Mouse (Mus musculus) hindbrain, embryonic 10.5 days (tissue): ENCODE measurements around the gene Apex1. TPM values are rescaled to one million over a fixed set of nuclear protein-coding genes. Genes with fewer than 3 reads are reported as not detected.
A peak's percentile ranks its signal among the peaks of the same experiment; 100 is the strongest.
"Not testable (repeated sequence)": the region's sequence is repeated elsewhere in the genome, so short reads cannot be mapped to it uniquely, and the experiment has no call there.

ENCODE experiments used
- DNase-seq: peaks from one replicate; pipeline ENCODE4 v3.0.0-alpha.2; 2017; ENCODE audit warnings: low spot score
- H3K27ac ChIP-seq: fragments of 300-500 bp; sonication (generic); 2 replicates; pipeline ENCODE4 v1.5.1; 2016; ENCODE audit warnings: mild to moderate bottlenecking, moderate library complexity
- H3K27me3 ChIP-seq: fragments of 300-500 bp; sonication (generic); 2 replicates; pipeline ENCODE4 v1.6.1; 2016; ENCODE audit warnings: mild to moderate bottlenecking; ENCODE audit not compliant: poor library complexity, insufficient read depth, severe bottlenecking
- H3K36me3 ChIP-seq: fragments of 300-500 bp; sonication (generic); 2 replicates; pipeline ENCODE4 v1.6.1; 2016; ENCODE audit warnings: mild to moderate bottlenecking, moderate library complexity
- H3K4me1 ChIP-seq: fragments of 300-500 bp; sonication (generic); replicated peaks from 2 replicates; pipeline ENCODE4 v1.6.1; 2016; ENCODE audit warnings: mild to moderate bottlenecking
- H3K4me3 ChIP-seq: fragments of 300-500 bp; sonication (generic); 2 replicates; pipeline ENCODE4 v1.5.1; 2016; ENCODE audit warnings: mild to moderate bottlenecking, moderate library complexity
- H3K9me3 ChIP-seq: fragments of 300-500 bp; sonication (generic); 2 replicates; pipeline ENCODE4 v1.6.1; 2016; ENCODE audit warnings: mild to moderate bottlenecking, moderate library complexity
- WGBS: fragments of 180-500 bp; shearing (Covaris S2); methylation state at CpG from one replicate; pipeline ENCODE4 v1.1.7; 2016; 5-methylcytosine and 5-hydroxymethylcytosine counted together
- polyA plus RNA-seq: library from polyadenylated mRNA; unstranded; fragments of >200 nt; fragmentation: Nextera tagmentation; extraction: Ambion mirVana; gene quantifications from 2 replicates; pipeline ENCODE4 v1.2.1, GENCODE M21; 2016

The Apex1 gene
- polyA plus RNA-seq, 1 experiment from 2014 or later = 384 TPM

- not testable (repeated sequence) for H3K4me3 ChIP-seq, H3K27ac ChIP-seq, DNase-seq, H3K4me1 ChIP-seq, H3K36me3 ChIP-seq, H3K9me3 ChIP-seq, H3K27me3 ChIP-seq
- WGBS = 90% methylated on average over 5 of the region's 5 CpGs
These were observed 33.7 kb downstream of the Apex1 start for GRCm38 (mm10) chr14:50958289-50958995.

GRCm38 (mm10) chr14:50968216-50968980, 43.6 kb downstream of the Apex1 start:
- H3K27me3 ChIP-seq = no peaks in the 10 kb centered on the region
- H3K36me3 ChIP-seq = no peaks in the 10 kb centered on the region
- H3K27ac ChIP-seq = no peak overlapping the region
- 79% methylated on average over 5 of the region's 5 CpGs for WGBS
- DNase-seq = no peak
- no peak overlapping the region for H3K4me3 ChIP-seq
- no peaks in the 10 kb centered on the region for H3K9me3 ChIP-seq
- peaks cover 23% of the 10 kb centered on the region for H3K4me1 ChIP-seq

DNA sequence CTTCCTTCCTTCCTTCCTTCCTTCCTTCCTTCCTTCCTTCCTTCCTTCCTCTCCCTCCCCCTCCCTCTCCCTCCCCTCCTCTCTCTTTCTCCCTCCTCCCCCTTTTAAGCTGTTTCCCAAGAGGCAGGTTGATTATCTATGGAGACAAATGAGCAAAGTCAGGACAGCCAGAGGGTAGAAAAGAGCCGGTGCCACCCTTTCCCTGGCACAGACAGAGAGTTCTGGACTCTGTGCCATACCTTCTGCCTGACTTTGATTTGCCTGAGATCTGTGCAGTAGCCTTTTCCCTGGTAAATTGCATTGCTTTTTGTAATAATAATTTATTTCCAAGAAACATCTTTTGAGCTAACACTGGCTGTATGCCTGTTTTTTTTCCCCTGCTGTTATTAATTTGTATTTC, 44.3 kb downstream of the Apex1 start:
- Histone ChIP-seq H3K4me3 (peak overlapping the region; percentile 12; the same call in 1 of the 2 replicates), H3K27me3 (no peaks in the 10 kb centered on the region), H3K36me3 (no peaks in the 10 kb centered on the region), H3K4me1 (peaks cover 23% of the 10 kb centered on the region), H3K9me3 (no peaks in the 10 kb centered on the region), H3K27ac (peak overlapping the region; percentile 65)
- 22% methylated on average over 1 of the region's 1 CpGs for WGBS
- DNase-seq = no peak

DNA sequence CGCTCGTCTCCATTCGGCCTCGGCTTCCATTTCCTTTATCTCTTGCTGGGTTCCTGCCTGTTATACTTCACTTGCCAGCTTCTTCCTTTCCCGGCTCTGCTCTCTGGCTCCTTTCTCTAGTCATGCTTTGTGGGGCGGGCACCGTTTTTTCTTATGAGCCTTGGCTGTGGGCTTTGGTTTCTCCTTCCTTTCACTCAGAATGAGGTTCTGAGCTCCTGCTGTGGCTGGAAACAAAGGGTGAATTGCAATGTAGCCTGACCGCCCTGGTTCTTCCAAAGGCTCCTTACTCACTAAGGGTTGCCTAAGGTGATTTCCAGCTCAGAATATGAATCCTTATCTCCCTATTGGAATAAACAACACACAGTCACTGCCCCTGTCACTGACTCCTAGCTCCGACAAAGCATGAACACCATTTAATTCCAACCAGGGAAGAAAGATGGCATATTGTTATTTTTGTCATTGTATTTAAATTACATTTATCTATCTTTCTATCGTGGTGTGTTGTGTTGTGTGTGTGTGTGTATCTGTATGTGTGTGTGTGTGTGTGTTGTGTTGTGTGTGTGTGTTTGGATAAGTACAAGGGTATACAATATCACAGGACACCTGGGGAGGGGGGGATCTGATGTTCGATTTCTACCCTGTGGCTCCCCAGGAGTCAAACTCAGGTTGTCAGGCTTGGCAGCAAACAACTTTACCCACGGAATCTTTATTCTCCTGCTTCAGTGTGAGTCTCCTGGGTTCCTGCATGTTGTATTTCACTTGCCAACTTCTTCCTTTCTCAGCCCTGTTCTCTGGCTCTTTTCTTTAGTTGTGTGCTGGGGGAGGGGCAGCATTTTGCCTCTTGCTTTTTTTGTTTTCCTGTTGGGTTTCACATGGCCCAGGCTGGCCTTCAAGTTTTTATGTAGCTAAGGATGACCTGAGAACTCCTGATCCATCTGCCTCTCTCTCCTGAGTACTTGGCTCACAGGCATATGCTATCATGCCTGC, 45.1 kb downstream of the Apex1 start:
- peak; percentile 20 for DNase-seq
- peaks cover 23% of the 10 kb centered on the region for H3K4me1 ChIP-seq
- H3K36me3 ChIP-seq = no peaks in the 10 kb centered on the region
- H3K9me3 ChIP-seq = no peaks in the 10 kb centered on the region
- H3K27ac ChIP-seq = peak overlapping the region; percentile 65
- H3K27me3 ChIP-seq = no peaks in the 10 kb centered on the region
- H3K4me3 ChIP-seq = peak overlapping the region; percentile 12; the same call in 1 of the 2 replicates
- 19% methylated on average over 12 of the region's 12 CpGs for WGBS

DNA sequence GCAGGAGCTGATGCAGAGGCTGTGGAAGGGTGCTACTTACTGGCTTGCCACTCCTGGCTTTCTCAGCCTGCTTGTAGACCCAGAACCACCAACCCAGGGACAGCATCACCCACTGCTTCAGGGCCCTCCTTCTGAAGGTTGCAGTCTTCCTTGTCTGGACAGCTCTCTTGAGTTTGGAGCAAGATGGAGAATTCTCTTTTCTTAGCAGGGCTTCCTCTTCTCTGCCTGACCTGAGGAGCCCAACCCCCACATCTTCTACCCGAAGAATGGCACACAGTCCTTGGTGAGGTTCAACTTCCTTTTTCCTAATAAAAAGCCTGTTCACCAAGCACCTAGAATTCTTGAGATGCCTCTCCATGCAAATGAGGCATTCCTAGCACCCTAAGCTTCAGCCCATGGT, 46.1 kb downstream of the Apex1 start:
- no peaks in the 10 kb centered on the region for H3K36me3 ChIP-seq
- no peak for DNase-seq
- no peaks in the 10 kb centered on the region for H3K27me3 ChIP-seq
- no peak overlapping the region for H3K27ac ChIP-seq
- H3K4me1 ChIP-seq = peaks cover 23% of the 10 kb centered on the region
- H3K4me3 ChIP-seq = no peak overlapping the region
- 92% methylated on average over 1 of the region's 1 CpGs for WGBS
- no peaks in the 10 kb centered on the region for H3K9me3 ChIP-seq

DNA sequence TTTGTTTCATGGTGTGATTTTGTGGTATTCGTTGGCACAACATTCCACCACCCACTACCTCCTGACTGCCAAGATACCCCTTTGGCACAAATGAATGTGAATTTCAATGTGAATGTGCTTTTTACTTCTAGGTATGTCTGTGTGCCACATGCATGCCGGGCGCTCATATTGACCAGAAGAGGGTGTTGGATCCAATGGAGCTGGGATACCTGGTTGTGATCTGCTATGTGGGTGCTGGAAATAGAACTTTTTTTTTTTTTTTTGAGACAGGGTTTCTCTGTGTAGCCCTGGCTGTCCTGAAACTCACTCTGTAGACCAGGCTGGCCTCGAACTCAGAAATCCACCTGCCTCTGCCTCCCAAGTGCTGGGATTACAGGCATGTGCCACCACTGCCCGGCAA, 48.3 kb downstream of the Apex1 start:
- peaks cover 35% of the 10 kb centered on the region for H3K4me1 ChIP-seq
- H3K27ac ChIP-seq, H3K27me3 ChIP-seq, H3K36me3 ChIP-seq, H3K9me3 ChIP-seq, DNase-seq, H3K4me3 ChIP-seq: not testable (repeated sequence)
- 90% methylated on average over 5 of the region's 5 CpGs for WGBS

GRCm38 (mm10) chr14:50973700-50974099, 48.9 kb downstream of the Apex1 start:
- H3K4me3 ChIP-seq = no peak overlapping the region
- no peaks in the 10 kb centered on the region for H3K9me3 ChIP-seq
- WGBS = 67% methylated on average over 4 of the region's 4 CpGs
- no peak for DNase-seq
- peaks cover 29% of the 10 kb centered on the region for H3K4me1 ChIP-seq
- H3K36me3 ChIP-seq = no peaks in the 10 kb centered on the region
- H3K27me3 ChIP-seq = no peaks in the 10 kb centered on the region
- no peak overlapping the region for H3K27ac ChIP-seq

DNA sequence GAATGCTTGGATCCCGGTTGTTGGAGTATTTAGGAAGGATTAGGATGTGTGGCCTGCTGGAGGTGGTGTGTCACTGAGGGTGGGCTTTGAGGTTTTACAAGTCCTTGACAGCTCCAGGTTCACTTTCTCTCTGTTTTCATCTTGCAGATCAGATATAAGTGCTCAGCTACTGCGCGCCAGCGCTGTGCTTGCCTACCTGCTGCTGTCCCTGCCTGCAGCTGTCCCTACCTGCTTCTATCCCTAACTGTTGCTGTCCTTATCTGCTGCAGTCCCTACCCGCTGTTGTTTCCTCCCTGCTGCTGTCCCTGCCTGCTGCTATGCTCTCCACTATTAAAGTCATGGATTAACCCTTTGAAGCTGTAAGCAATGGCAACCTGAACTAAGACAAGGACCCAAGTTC, 50.2 kb downstream of the Apex1 start:
- 59% methylated on average over 5 of the region's 5 CpGs for WGBS
- H3K4me1 ChIP-seq = peaks cover 16% of the 10 kb centered on the region
- no peaks in the 10 kb centered on the region for H3K36me3 ChIP-seq
- no peak for DNase-seq
- H3K9me3 ChIP-seq = no peaks in the 10 kb centered on the region
- H3K27ac ChIP-seq = no peak overlapping the region
- no peaks in the 10 kb centered on the region for H3K27me3 ChIP-seq
- H3K4me3 ChIP-seq = no peak overlapping the region

DNA sequence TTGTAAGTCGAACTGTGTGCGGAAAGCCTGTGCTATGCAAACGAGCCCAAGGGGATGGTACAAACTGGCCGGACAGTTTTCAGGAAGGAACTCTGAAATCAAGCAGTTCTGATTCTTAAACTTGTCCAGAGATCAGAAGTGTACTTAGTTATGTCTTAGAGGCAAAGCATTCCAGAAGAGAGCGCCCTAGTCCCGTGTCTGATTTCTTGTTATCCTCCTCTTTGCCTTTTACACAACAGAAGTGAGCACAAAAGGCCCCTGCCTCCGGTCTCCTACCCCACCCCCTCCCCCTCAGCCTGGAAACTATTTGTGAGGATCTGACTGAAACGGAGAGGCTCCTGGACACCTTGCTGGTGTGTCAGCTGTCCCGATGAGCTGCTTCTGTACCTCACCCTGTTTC, 51.9 kb downstream of the Apex1 start:
- Histone ChIP-seq H3K4me1 (peaks cover 13% of the 10 kb centered on the region), H3K27me3 (no peaks in the 10 kb centered on the region), H3K36me3 (no peaks in the 10 kb centered on the region), H3K4me3 (peak overlapping the region; percentile 23), H3K27ac (peak overlapping the region; percentile 73), H3K9me3 (no peaks in the 10 kb centered on the region)
- WGBS = 20% methylated on average over 9 of the region's 9 CpGs
- peak; percentile 31 for DNase-seq

Other genes starting within 250 kb of the Apex1 start
- not detected in 2 replicates for gene Olfr747, start 231.8 kb upstream of the Apex1 start, polyA plus RNA-seq
- gene Olfr748, start 217.6 kb upstream of the Apex1 start, polyA plus RNA-seq = not detected in 2 replicates
- not detected in 2 replicates for gene Olfr749, start 179.9 kb upstream of the Apex1 start, polyA plus RNA-seq
- 108 and 123 TPM in 2 replicates for gene Ttc5, start 139.4 kb upstream of the Apex1 start, polyA plus RNA-seq
- gene Ccnb1ip1, start 117.2 kb upstream of the Apex1 start, polyA plus RNA-seq = not detected in 2 replicates
- gene Parp2, start 117.1 kb upstream of the Apex1 start, polyA plus RNA-seq = 58.5 and 64.1 TPM in 2 replicates
- gene Tep1, start 54.4 kb upstream of the Apex1 start, polyA plus RNA-seq = 6.0 and 6.2 TPM in 2 replicates
- gene Klhl33, start 27.5 kb upstream of the Apex1 start, polyA plus RNA-seq = 0.09 and 0.20 TPM in 2 replicates
- 164 and 174 TPM in 2 replicates for gene Osgep, start 75 bp upstream of the Apex1 start, polyA plus RNA-seq
- 59.0 and 63.9 TPM in 2 replicates for gene Pip4p1, start 5.9 kb downstream of the Apex1 start, polyA plus RNA-seq
- gene Pnp, start 6.1 kb downstream of the Apex1 start, polyA plus RNA-seq = 72.3 and 83.2 TPM in 2 replicates
- not detected in 2 replicates for gene Gm49342, start 19.5 kb downstream of the Apex1 start, polyA plus RNA-seq
- gene Pnp2, start 31.0 kb downstream of the Apex1 start, polyA plus RNA-seq = 0.54 and 0.86 TPM in 2 replicates
- 0.10 TPM in 1 of 2 replicates, not detected in the other for gene Rnase10, start 82.8 kb downstream of the Apex1 start, polyA plus RNA-seq
- gene Rnase9, start 116.9 kb downstream of the Apex1 start, polyA plus RNA-seq = not detected in 2 replicates
- not detected in 2 replicates for gene Rnase11, start 125.2 kb downstream of the Apex1 start, polyA plus RNA-seq
- gene Rnase12, start 132.7 kb downstream of the Apex1 start, polyA plus RNA-seq = not detected in 2 replicates
- gene Olfr750, start 149.5 kb downstream of the Apex1 start, polyA plus RNA-seq = 0.03 TPM in 1 of 2 replicates, not detected in the other
- gene Rnase4, start 166.1 kb downstream of the Apex1 start, polyA plus RNA-seq = 11.5 and 17.5 TPM in 2 replicates
- gene Ang, start 166.2 kb downstream of the Apex1 start, polyA plus RNA-seq = 3.3 and 4.5 TPM in 2 replicates
- gene Eddm3b, start 189.5 kb downstream of the Apex1 start, polyA plus RNA-seq = 0.37 TPM in 1 of 2 replicates, not detected in the other
- 0.29 TPM in 1 of 2 replicates, not detected in the other for gene Rnase6, start 198.9 kb downstream of the Apex1 start, polyA plus RNA-seq
- gene Rnase1, start 221.8 kb downstream of the Apex1 start, polyA plus RNA-seq = 0.27 TPM in 1 of 2 replicates, not detected in the other
- not detected in 2 replicates for gene Rnase2b, start 237.3 kb downstream of the Apex1 start, polyA plus RNA-seq